Mouse (Mus musculus): ENCODE data around the gene Rbpms2. TPM values are rescaled to one million over a fixed set of nuclear protein-coding genes. Genes with fewer than 3 reads are reported as not detected.
A peak's percentile ranks its signal among the peaks of the same experiment; 100 is the strongest.

Rbpms2 gene
- polyA plus RNA-seq, 1 experiment from 2014 or later = 3.5 TPM

DNA sequence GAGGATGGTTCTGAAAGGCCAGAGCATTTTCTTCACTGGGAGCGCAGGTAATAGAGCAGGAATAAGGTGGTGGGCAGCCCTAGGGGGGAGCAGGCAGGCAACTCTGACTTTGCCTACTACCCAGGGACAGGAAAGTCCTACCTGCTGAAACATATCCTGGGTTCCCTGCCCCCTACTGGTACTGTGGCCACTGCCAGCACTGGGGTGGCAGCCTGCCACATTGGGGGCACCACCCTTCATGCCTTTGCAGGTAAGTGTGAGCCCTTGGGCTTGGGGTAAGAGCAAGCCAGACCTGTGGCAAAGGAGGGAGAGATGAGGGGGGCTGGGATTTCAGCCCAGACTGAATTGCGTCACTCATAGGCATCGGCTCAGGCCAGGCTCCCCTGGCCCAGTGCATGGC, 40.4 kb upstream of the Rbpms2 start:
- Histone ChIP-seq H3K4me3 (replicated peaks; ENCODE audit: low read depth, low read length) (peak overlapping the region; percentile 48; the same call in 1 of the 2 replicates), H3K9ac (replicated peaks; ENCODE audit: low read length) (no peak overlapping the region), H3K27me3 (ENCODE audit: control insufficient read depth, insufficient read depth, low read length) (no peaks in the 10 kb centered on the region), H3K9me3 (ENCODE audit: control insufficient read depth, low read length) (no peaks in the 10 kb centered on the region), H3K36me3 (ENCODE audit: control insufficient read depth, insufficient read depth, low read length) (no peaks in the 10 kb centered on the region), H3K27ac (replicated peaks; ENCODE audit: low read depth, low read length) (no peak overlapping the region), H3K4me2 (ENCODE audit: low read length) (peak overlapping the region; percentile 99), H3K4me1 (ENCODE audit: control insufficient read depth, insufficient read depth, low read length) (peaks cover 8% of the 10 kb centered on the region)
- WGBS = 87% methylated on average over 3 of the region's 3 CpGs
- no peak for ATAC-seq (ENCODE audit: low FRiP score, low TSS enrichment)
- DNase-seq = no peak

DNA sequence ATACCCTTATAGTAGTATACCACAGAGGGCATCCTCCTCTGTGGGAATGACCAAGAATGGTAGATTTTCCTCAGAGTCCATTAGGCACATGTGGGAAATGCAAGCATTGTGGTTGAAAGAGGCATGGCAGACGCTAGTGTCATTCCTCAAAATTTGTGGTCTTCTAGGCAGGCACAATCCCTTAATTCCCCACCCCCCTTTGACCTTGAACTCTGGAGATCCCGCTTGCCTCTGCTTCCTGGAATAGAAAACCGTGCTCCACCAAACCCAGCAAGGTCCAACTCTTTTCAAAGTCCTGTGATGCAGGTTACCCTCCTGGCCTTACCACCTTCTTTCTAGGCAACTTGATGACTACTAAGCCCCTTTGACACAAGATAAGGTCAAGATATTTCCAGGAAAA, 36.7 kb upstream of the Rbpms2 start:
- no peak overlapping the region for H3K27ac ChIP-seq (replicated peaks; ENCODE audit: low read depth, low read length)
- H3K4me2 ChIP-seq (ENCODE audit: low read length) = no peak overlapping the region
- peaks cover 2% of the 10 kb centered on the region; the same call in 1 of the 2 replicates for H3K4me1 ChIP-seq (ENCODE audit: control insufficient read depth, insufficient read depth, low read length)
- H3K27me3 ChIP-seq (ENCODE audit: control insufficient read depth, insufficient read depth, low read length) = no peaks in the 10 kb centered on the region
- no peak overlapping the region for H3K4me3 ChIP-seq (replicated peaks; ENCODE audit: low read depth, low read length)
- DNase-seq (no peak), ATAC-seq (ENCODE audit: low FRiP score, low TSS enrichment) (no peak)
- H3K9ac ChIP-seq (replicated peaks; ENCODE audit: low read length) = no peak overlapping the region
- WGBS = 92% methylated on average over 3 of the region's 3 CpGs
- no peaks in the 10 kb centered on the region for H3K9me3 ChIP-seq (ENCODE audit: control insufficient read depth, low read length)
- no peaks in the 10 kb centered on the region for H3K36me3 ChIP-seq (ENCODE audit: control insufficient read depth, insufficient read depth, low read length)

DNA sequence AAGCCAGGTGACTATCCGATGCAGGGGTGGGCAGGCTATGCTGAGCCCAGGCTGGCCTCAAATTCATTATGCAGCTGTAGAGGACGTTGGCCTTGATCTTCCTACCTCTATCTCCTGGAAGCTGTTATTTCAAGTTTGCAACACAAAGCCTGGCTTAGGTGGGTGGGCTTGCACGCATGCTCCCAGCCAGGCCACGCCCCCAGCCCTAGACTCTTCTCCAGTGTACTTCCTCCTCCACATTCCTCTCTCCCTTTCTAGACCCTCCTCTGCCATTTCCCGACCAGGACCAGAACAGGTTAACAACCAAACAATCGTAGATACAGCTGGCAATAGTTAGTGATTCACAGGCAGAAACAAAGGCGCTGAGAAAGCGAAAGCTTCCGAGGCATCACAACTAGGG, 35.9 kb upstream of the Rbpms2 start:
- DNase-seq = no peak
- H3K27ac ChIP-seq (replicated peaks; ENCODE audit: low read depth, low read length) = no peak overlapping the region
- no peak overlapping the region for H3K9ac ChIP-seq (replicated peaks; ENCODE audit: low read length)
- H3K4me3 ChIP-seq (replicated peaks; ENCODE audit: low read depth, low read length) = no peak overlapping the region
- H3K36me3 ChIP-seq (ENCODE audit: control insufficient read depth, insufficient read depth, low read length) = no peaks in the 10 kb centered on the region
- no peaks in the 10 kb centered on the region for H3K9me3 ChIP-seq (ENCODE audit: control insufficient read depth, low read length)
- ATAC-seq (ENCODE audit: low FRiP score, low TSS enrichment) = no peak
- no peaks in the 10 kb centered on the region for H3K27me3 ChIP-seq (ENCODE audit: control insufficient read depth, insufficient read depth, low read length)
- no peak overlapping the region for H3K4me2 ChIP-seq (ENCODE audit: low read length)
- no peaks in the 10 kb centered on the region; the same call in 1 of the 2 replicates for H3K4me1 ChIP-seq (ENCODE audit: control insufficient read depth, insufficient read depth, low read length)
- WGBS = 90% methylated on average over 9 of the region's 9 CpGs

DNA sequence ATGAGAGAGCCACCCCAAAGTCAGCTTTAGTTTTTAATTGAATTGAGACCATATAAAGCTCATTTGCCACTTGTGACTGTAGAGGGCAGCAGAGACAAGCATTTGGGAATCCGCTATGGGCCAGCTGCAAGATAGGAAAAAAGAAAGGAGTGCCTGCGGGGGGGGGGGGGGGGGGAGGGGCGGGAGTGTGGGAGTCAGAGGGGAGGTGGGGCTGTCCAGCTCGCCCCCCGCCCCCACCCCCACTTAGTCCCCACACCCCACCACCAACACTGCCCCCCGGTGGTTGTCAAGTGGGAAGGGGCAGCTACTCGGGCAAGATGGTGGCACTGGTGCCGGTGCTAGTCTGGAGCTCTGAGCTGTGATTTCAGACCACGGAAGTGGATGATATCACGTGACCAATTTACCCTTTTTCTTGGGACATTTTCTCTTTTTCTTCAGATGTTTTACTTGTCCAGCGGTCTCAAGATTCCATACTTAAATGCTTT, 30.6 kb upstream of the Rbpms2 start:
- no peaks in the 10 kb centered on the region for H3K9me3 ChIP-seq (ENCODE audit: control insufficient read depth, low read length)
- H3K4me1 ChIP-seq (ENCODE audit: control insufficient read depth, insufficient read depth, low read length) = no peaks in the 10 kb centered on the region
- H3K4me3 ChIP-seq (replicated peaks; ENCODE audit: low read depth, low read length) = no peak overlapping the region
- no peaks in the 10 kb centered on the region for H3K27me3 ChIP-seq (ENCODE audit: control insufficient read depth, insufficient read depth, low read length)
- H3K36me3 ChIP-seq (ENCODE audit: control insufficient read depth, insufficient read depth, low read length) = no peaks in the 10 kb centered on the region
- H3K4me2 ChIP-seq (ENCODE audit: low read length) = no peak overlapping the region
- ATAC-seq (ENCODE audit: low FRiP score, low TSS enrichment) (no peak), DNase-seq (peak; percentile 82)
- no peak overlapping the region for H3K9ac ChIP-seq (replicated peaks; ENCODE audit: low read length)
- no peak overlapping the region for H3K27ac ChIP-seq (replicated peaks; ENCODE audit: low read depth, low read length)
- WGBS = 50% methylated on average over 9 of the region's 11 CpGs

DNA sequence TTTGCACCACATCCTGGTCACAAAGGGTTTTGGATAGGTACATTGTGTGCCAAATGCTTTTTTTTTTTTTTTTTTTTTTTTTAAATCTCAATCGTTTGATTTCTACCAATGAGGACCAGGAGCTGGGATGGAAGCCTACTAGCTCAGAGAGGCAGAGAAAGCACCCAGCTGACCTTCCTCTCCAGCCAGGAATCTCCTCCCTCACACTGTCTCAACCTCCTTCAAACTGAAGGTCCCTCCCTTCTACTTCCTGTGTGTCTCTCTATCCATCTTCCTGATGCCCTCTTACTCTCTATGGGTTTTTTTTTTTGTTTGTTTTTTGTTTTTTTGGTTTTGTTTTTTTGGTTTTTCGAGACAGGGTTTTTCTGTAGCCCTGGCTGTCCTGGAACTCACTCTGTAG, 28.5 kb upstream of the Rbpms2 start:
- WGBS = 77% methylated on average over 2 of the region's 2 CpGs
- H3K4me3 ChIP-seq (replicated peaks; ENCODE audit: low read depth, low read length) = no peak overlapping the region

DNA sequence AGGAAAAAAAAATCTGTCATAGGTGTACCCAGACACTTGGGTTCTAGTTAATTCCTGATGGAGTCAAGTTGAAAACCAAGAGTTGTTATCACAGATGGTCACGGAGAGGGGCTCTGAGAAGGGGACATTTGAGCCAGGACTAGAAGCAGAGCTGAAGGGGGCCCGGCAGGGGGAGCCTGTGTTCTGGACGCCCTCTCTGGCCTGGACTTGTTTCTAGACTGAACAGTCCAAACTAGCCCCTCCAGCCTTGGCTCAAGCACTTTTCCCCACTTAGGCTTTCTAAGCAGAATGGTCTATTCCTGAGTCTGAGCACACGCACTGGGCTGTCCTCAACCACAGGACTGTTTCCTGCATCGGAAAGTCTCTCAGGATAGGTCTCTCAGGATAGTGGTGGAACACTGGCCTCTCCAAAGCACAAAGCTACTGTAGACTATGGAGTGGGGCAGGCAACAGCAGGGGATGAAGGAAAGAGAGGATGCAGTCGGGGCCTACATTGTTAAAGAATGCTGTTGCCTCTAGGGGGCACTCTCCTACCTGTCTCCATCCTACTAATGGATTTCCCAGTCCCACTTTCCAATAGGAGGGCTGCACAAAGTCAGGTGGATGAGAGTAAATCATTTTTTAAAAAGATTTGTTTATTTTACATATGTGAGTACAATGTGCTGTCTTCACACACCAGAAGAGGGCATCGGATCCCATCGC, 25.9 kb upstream of the Rbpms2 start:
- peak; percentile 35 for DNase-seq
- no peak overlapping the region for H3K9ac ChIP-seq (replicated peaks; ENCODE audit: low read length)
- H3K4me3 ChIP-seq (replicated peaks; ENCODE audit: low read depth, low read length) = no peak overlapping the region
- no peaks in the 10 kb centered on the region for H3K9me3 ChIP-seq (ENCODE audit: control insufficient read depth, low read length)
- ATAC-seq (ENCODE audit: low FRiP score, low TSS enrichment) = no peak
- no peak overlapping the region for H3K4me2 ChIP-seq (ENCODE audit: low read length)
- no peaks in the 10 kb centered on the region for H3K36me3 ChIP-seq (ENCODE audit: control insufficient read depth, insufficient read depth, low read length)
- H3K27me3 ChIP-seq (ENCODE audit: control insufficient read depth, insufficient read depth, low read length) = no peaks in the 10 kb centered on the region
- 52% methylated on average over 8 of the region's 8 CpGs for WGBS
- H3K27ac ChIP-seq (replicated peaks; ENCODE audit: low read depth, low read length) = no peak overlapping the region
- H3K4me1 ChIP-seq (ENCODE audit: control insufficient read depth, insufficient read depth, low read length) = no peaks in the 10 kb centered on the region

More for the DNA sequence above, 28.5 kb upstream of the Rbpms2 start:
- no peak for ATAC-seq (ENCODE audit: low FRiP score, low TSS enrichment)
- DNase-seq = no peak
- Histone ChIP-seq H3K27ac (replicated peaks; ENCODE audit: low read depth, low read length) (no peak overlapping the region), H3K9ac (replicated peaks; ENCODE audit: low read length) (no peak overlapping the region), H3K4me1 (ENCODE audit: control insufficient read depth, insufficient read depth, low read length) (no peaks in the 10 kb centered on the region), H3K36me3 (ENCODE audit: control insufficient read depth, insufficient read depth, low read length) (no peaks in the 10 kb centered on the region), H3K9me3 (ENCODE audit: control insufficient read depth, low read length) (no peaks in the 10 kb centered on the region), H3K27me3 (ENCODE audit: control insufficient read depth, insufficient read depth, low read length) (no peaks in the 10 kb centered on the region), H3K4me2 (ENCODE audit: low read length) (no peak overlapping the region)

DNA sequence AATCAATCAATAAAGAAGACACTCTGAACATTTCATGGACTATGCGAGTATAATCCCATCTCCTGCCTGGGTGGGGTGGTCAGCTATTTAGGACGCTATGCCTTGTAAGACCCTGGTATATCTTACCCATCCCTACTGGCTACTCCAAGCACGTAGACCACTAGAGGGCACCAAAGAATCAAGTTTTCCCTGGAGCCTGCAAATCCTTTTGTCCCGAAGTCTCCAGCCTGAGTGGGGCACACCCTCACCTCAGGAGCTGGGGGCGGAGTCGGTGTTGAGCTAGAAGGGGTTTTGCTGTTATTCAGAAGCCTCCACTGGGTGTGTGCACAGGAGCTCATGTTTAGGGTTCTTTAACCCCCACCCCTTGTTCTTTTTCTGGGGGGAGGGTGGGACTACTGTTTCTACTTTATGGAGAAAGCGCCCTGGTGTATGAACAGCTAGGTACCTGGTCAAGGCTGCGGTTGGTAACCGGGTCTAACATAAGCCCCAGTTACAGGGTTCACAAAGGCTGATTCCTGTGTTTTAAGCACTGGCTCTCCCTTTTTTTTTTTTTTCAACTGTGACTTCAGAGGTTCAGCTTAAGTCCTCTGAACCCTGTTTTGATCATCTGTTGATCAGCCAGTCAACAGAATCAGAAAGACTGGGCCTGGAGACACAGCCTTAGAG, 23.8 kb upstream of the Rbpms2 start:
- no peaks in the 10 kb centered on the region for H3K4me1 ChIP-seq (ENCODE audit: control insufficient read depth, insufficient read depth, low read length)
- H3K4me3 ChIP-seq (replicated peaks; ENCODE audit: low read depth, low read length) = no peak overlapping the region
- DNase-seq (peak; percentile 96), ATAC-seq (ENCODE audit: low FRiP score, low TSS enrichment) (peak; percentile 24; the same call in 1 of the 2 replicates)
- 6% methylated on average over 9 of the region's 9 CpGs for WGBS
- no peak overlapping the region for H3K9ac ChIP-seq (replicated peaks; ENCODE audit: low read length)
- H3K9me3 ChIP-seq (ENCODE audit: control insufficient read depth, low read length) = no peaks in the 10 kb centered on the region
- peak overlapping the region; percentile 39 for H3K4me2 ChIP-seq (ENCODE audit: low read length)
- no peaks in the 10 kb centered on the region for H3K27me3 ChIP-seq (ENCODE audit: control insufficient read depth, insufficient read depth, low read length)
- no peak overlapping the region for H3K27ac ChIP-seq (replicated peaks; ENCODE audit: low read depth, low read length)
- no peaks in the 10 kb centered on the region for H3K36me3 ChIP-seq (ENCODE audit: control insufficient read depth, insufficient read depth, low read length)

DNA sequence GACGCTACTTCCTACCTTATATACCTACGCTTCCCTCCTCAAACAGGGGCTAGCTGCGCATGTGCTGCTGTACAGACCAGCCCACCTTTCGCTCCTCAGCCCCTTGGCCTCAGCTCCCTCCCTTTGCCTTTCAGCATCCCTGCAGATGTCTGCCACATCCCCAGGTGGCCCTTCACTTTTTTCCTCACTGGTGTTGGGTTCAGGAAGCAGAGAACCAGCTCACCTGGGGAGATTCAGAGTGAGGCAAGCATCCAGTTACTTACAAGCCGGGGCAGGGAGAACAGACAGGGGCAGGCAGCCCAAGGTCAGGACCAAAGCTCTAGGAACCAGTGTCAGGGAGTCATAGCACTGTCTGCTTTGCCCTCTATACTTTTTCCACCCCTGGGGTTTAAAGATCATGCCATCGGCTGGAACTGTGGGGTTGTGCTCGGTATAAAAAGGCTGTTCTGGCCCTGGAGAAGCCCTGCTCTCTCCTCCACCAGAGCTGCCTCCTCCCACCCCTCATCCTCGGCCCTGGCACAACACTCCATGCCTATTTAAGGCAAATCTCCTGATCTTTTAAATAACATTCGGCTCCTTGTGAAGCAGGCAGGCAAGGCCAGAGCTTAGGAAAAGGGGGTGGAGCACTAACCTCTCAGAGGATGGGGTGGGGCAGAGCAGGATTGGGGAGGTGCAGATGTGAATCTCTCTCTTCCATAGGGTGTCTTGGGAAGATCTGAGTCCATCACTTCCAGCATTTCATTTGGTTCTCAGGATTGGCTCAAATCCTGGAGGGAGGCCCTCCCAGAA, 22.9 kb upstream of the Rbpms2 start:
- Histone ChIP-seq H3K27me3 (ENCODE audit: control insufficient read depth, insufficient read depth, low read length) (no peaks in the 10 kb centered on the region), H3K4me3 (replicated peaks; ENCODE audit: low read depth, low read length) (no peak overlapping the region), H3K4me2 (ENCODE audit: low read length) (no peak overlapping the region), H3K9me3 (ENCODE audit: control insufficient read depth, low read length) (no peaks in the 10 kb centered on the region), H3K36me3 (ENCODE audit: control insufficient read depth, insufficient read depth, low read length) (no peaks in the 10 kb centered on the region), H3K9ac (replicated peaks; ENCODE audit: low read length) (no peak overlapping the region), H3K27ac (replicated peaks; ENCODE audit: low read depth, low read length) (no peak overlapping the region), H3K4me1 (ENCODE audit: control insufficient read depth, insufficient read depth, low read length) (no peaks in the 10 kb centered on the region)
- WGBS = 37% methylated on average over 9 of the region's 9 CpGs
- no peak for DNase-seq
- no peak for ATAC-seq (ENCODE audit: low FRiP score, low TSS enrichment)

All from midbrain, embryonic 14.5 days (tissue).